Mouse (Mus musculus) MEL (cell line): ENCODE measurements around the gene Bpifb9b.

Experiments used
- CTCF ChIP-seq, 3 experiments: IDR thresholded peaks in 2 of 3; conservative IDR thresholded peaks in 1 of 3; 2 replicates each; pipeline ENCODE4 v1.5.1; 2011 to 2012; ENCODE audit warnings: low read length in 3 of 3, low read depth in 2 of 3, mild to moderate bottlenecking in 2 of 3, improper control_type of control experiment in 1 of 3, inconsistent platforms in 1 of 3, mixed read lengths in 1 of 3, moderate library complexity in 1 of 3; ENCODE audit not compliant: control insufficient read depth in 1 of 3, insufficient read depth in 1 of 3, poor library complexity in 1 of 3, severe bottlenecking in 1 of 3
- ELF1 ChIP-seq: IDR thresholded peaks from 2 replicates; pipeline ENCODE4 v1.6.1; 2014; ENCODE audit warnings: low read depth, mild to moderate bottlenecking, inconsistent platforms, low read length, improper control_type of control experiment, moderate library complexity
- EP300 ChIP-seq, 2 experiments: IDR thresholded peaks; 2 replicates each; pipeline ENCODE4 v1.6.1; 2011; ENCODE audit warnings: improper control_type of control experiment in 2 of 2, low read length in 2 of 2, low read depth in 1 of 2, mild to moderate bottlenecking in 1 of 2
- ETS1 ChIP-seq: IDR thresholded peaks from 2 replicates; pipeline ENCODE4 v1.6.1; 2012; ENCODE audit warnings: low read depth, mild to moderate bottlenecking, inconsistent platforms, low read length, improper control_type of control experiment, moderate library complexity
- GABPA ChIP-seq: IDR thresholded peaks from 2 replicates; pipeline ENCODE4 v1.6.1; 2012; ENCODE audit warnings: low read depth, mild to moderate bottlenecking, inconsistent platforms, low read length, improper control_type of control experiment, moderate library complexity
- GATA1 ChIP-seq: IDR thresholded peaks from 2 replicates; pipeline ENCODE4 v1.6.1; 2011; ENCODE audit warnings: low read depth, low read length, improper control_type of control experiment
- HCFC1 ChIP-seq: IDR thresholded peaks from 2 replicates; pipeline ENCODE4 v1.6.1; 2012; ENCODE audit warnings: low read depth, mild to moderate bottlenecking, inconsistent platforms, low read length, improper control_type of control experiment, moderate library complexity
- MAX ChIP-seq: IDR thresholded peaks from 2 replicates; pipeline ENCODE4 v1.6.1; 2011; ENCODE audit warnings: low read length, improper control_type of control experiment
- MEF2A ChIP-seq: IDR thresholded peaks from 2 replicates; pipeline ENCODE4 v1.6.1; 2014; ENCODE audit warnings: low read depth, mild to moderate bottlenecking, inconsistent platforms, low read length, improper control_type of control experiment; ENCODE audit not compliant: poor library complexity, insufficient replicate concordance, severe bottlenecking; ENCODE audit errors: extremely low read depth
- MYC ChIP-seq: IDR thresholded peaks from 2 replicates; pipeline ENCODE4 v1.6.1; 2011; ENCODE audit warnings: low read depth, mild to moderate bottlenecking, low read length, improper control_type of control experiment, moderate library complexity
- NRF1 ChIP-seq: IDR thresholded peaks from 2 replicates; pipeline ENCODE4 v1.6.1; 2014; ENCODE audit warnings: low read depth, mild to moderate bottlenecking, inconsistent platforms, low read length, improper control_type of control experiment, moderate library complexity; ENCODE audit not compliant: poor library complexity, insufficient read depth, severe bottlenecking
- POLR2A ChIP-seq, 2 experiments: IDR thresholded peaks; 2 replicates each; pipeline ENCODE4 v1.6.1; 2011 to 2012; ENCODE audit warnings: low read length in 2 of 2, mild to moderate bottlenecking in 2 of 2, control low read depth in 1 of 2, improper control_type of control experiment in 1 of 2, low read depth in 1 of 2, moderate library complexity in 1 of 2; ENCODE audit not compliant: control insufficient read depth in 1 of 2, insufficient read depth in 1 of 2, poor library complexity in 1 of 2
- POLR2AphosphoS2 ChIP-seq: IDR thresholded peaks from 2 replicates; pipeline ENCODE4 v1.6.1; 2011; ENCODE audit warnings: low read length, improper control_type of control experiment
- USF1 ChIP-seq: IDR thresholded peaks from 2 replicates; pipeline ENCODE4 v1.6.1; 2014; ENCODE audit warnings: low read depth, mild to moderate bottlenecking, inconsistent platforms, low read length, improper control_type of control experiment, moderate library complexity

GRCm38 (mm10) chr2:154367510-154367909, 60.5 kb downstream of the Bpifb9b start:
- TF ChIP-seq MEF2A = no peak
- TF ChIP-seq EP300 (IDR thresholded peaks at IDR 0.05; ENCODE audit: low read depth in 1 of 2, low read length in 2 of 2) = no peak
- TF ChIP-seq GABPA = no peak
- no peak for TF ChIP-seq POLR2A (IDR thresholded peaks at IDR 0.05; ENCODE audit: control insufficient read depth in 1 of 2, insufficient read depth in 1 of 2, low read depth in 1 of 2, low read length in 2 of 2, poor library complexity in 1 of 2)
- no peak for TF ChIP-seq NRF1
- no peak for TF ChIP-seq CTCF (IDR thresholded peaks at IDR 0.05 in 2 of 3, conservative IDR thresholded peaks at IDR 0.05 in 1 of 3; ENCODE audit: control insufficient read depth in 1 of 3, insufficient read depth in 1 of 3, low read depth in 2 of 3, low read length in 3 of 3, poor library complexity in 1 of 3, severe bottlenecking in 1 of 3)
- no peak for TF ChIP-seq HCFC1
- no peak for TF ChIP-seq GATA1
- TF ChIP-seq ETS1 = no peak
- no peak for TF ChIP-seq MAX
- TF ChIP-seq ELF1 = no peak
- TF ChIP-seq POLR2AphosphoS2 = no peak
- TF ChIP-seq MYC = no peak
- TF ChIP-seq USF1 = no peak
